Mouse (Mus musculus) bone marrow, adult 2 months (tissue): ENCODE measurements around the gene Ankrd60.

Source experiments
- CTCF ChIP-seq: fragments of 200-500 bp; IDR thresholded peaks from 2 replicates; pipeline ENCODE4 v1.5.1; 2011; ENCODE audit warnings: low read length, control low read depth; ENCODE audit not compliant: control insufficient read depth, insufficient read depth
- POLR2A ChIP-seq: fragments of 200-500 bp; IDR thresholded peaks from 2 replicates; pipeline ENCODE4 v1.6.1; 2011; ENCODE audit warnings: low read depth, mild to moderate bottlenecking, control low read depth, low read length, borderline replicate concordance; ENCODE audit not compliant: control insufficient read depth

GRCm38 (mm10) chr2:173549236-173549635, 28.9 kb downstream of the Ankrd60 start:
- TF ChIP-seq POLR2A (no peak), CTCF (no peak)
